Mouse (Mus musculus) neural tube, embryonic 15.5 days (tissue): ENCODE measurements around the gene Bola3. TPM values are rescaled to one million over a fixed set of nuclear protein-coding genes. Genes with fewer than 3 reads are reported as not detected.

Experiments used
- ATAC-seq: fragments of 200-750 bp; cut with Nextera tagmentation; 2 replicates; pipeline ENCODE4 v1.8.0; 2017; ENCODE audit warnings: mild to moderate bottlenecking, moderate TSS enrichment, moderate library complexity; ENCODE audit not compliant: low FRiP score
- H3K27ac ChIP-seq: fragments of 300-500 bp; sonication (generic); replicated peaks from 2 replicates; pipeline ENCODE4 v1.5.1; 2015; ENCODE audit warnings: mild to moderate bottlenecking, inconsistent platforms
- H3K27me3 ChIP-seq: fragments of 300-500 bp; sonication (generic); replicated peaks from 2 replicates; pipeline ENCODE4 v1.6.1; 2015; ENCODE audit warnings: inconsistent platforms
- H3K36me3 ChIP-seq: fragments of 300-500 bp; sonication (generic); 2 replicates; pipeline ENCODE4 v1.6.1; 2015; ENCODE audit warnings: inconsistent platforms
- H3K4me1 ChIP-seq: fragments of 300-500 bp; sonication (generic); 2 replicates; pipeline ENCODE4 v1.6.1; 2015; ENCODE audit warnings: inconsistent platforms
- H3K4me2 ChIP-seq: fragments of 300-500 bp; sonication (generic); 2 replicates; pipeline ENCODE4 v1.6.1; 2015; ENCODE audit warnings: inconsistent platforms, mild to moderate bottlenecking, moderate library complexity
- H3K4me3 ChIP-seq: fragments of 300-500 bp; sonication (generic); replicated peaks from 2 replicates; pipeline ENCODE4 v1.5.1; 2015; ENCODE audit warnings: mild to moderate bottlenecking, inconsistent platforms
- H3K9ac ChIP-seq: fragments of 300-500 bp; sonication (generic); replicated peaks from 2 replicates; pipeline ENCODE4 v1.6.1; 2015; ENCODE audit warnings: mild to moderate bottlenecking, inconsistent platforms
- H3K9me3 ChIP-seq: fragments of 300-500 bp; sonication (generic); replicated peaks from 2 replicates; pipeline ENCODE4 v1.6.1; 2016; ENCODE audit warnings: inconsistent platforms
- WGBS: fragments of 180-500 bp; shearing (Covaris S2); methylation state at CpG from one replicate; pipeline ENCODE4 v1.1.7; 2015; ENCODE audit warnings: mixed read lengths; 5-methylcytosine and 5-hydroxymethylcytosine counted together
- microRNA-seq: library from miRNA; unstranded; fragments of <30 nt; microRNA quantifications from one replicate; pipeline ENCODE4, GENCODE M21; 2017
- polyA plus RNA-seq: library from polyadenylated mRNA; unstranded; fragments of >200 nt; fragmentation: Nextera tagmentation; extraction: Ambion mirVana; gene quantifications from 2 replicates; pipeline ENCODE4 v1.2.1, GENCODE M21; 2015

Gene Bola3
- polyA plus RNA-seq, 1 experiment from 2014 or later = 60.1 TPM

GRCm38 (mm10) chr6:83404571-83404970, 55.6 kb downstream of the Bola3 start:
- ATAC-seq = no peak
- Histone ChIP-seq H3K36me3 (peaks cover 40% of the 10 kb centered on the region), H3K4me2 (no peak overlapping the region), H3K4me1 (peaks cover 16% of the 10 kb centered on the region), H3K4me3 (no peak overlapping the region), H3K9ac (no peak overlapping the region), H3K27me3 (no peaks in the 10 kb centered on the region), H3K9me3 (no peaks in the 10 kb centered on the region), H3K27ac (no peak overlapping the region)
- 96% methylated on average over 13 of the region's 13 CpGs for WGBS

GRCm38 (mm10) chr6:83405511-83406064, 56.6 kb downstream of the Bola3 start:
- H3K9me3 ChIP-seq = no peaks in the 10 kb centered on the region
- ATAC-seq = no peak
- no peak overlapping the region for H3K4me2 ChIP-seq
- no peak overlapping the region for H3K4me3 ChIP-seq
- WGBS = 87% methylated on average over 7 of the region's 7 CpGs
- no peak overlapping the region for H3K27ac ChIP-seq
- no peak overlapping the region for H3K9ac ChIP-seq
- peaks cover 40% of the 10 kb centered on the region for H3K36me3 ChIP-seq
- peaks cover 19% of the 10 kb centered on the region for H3K4me1 ChIP-seq
- H3K27me3 ChIP-seq = no peaks in the 10 kb centered on the region

- no peak overlapping the region for H3K4me3 ChIP-seq
- H3K36me3 ChIP-seq = peaks cover 14% of the 10 kb centered on the region
- H3K9me3 ChIP-seq = no peaks in the 10 kb centered on the region
- no peak overlapping the region for H3K27ac ChIP-seq
- H3K9ac ChIP-seq = no peak overlapping the region
- no peak overlapping the region for H3K4me2 ChIP-seq
- H3K4me1 ChIP-seq = peaks cover 47% of the 10 kb centered on the region
- ATAC-seq = no peak
- 85% methylated on average over 9 of the region's 9 CpGs for WGBS
- no peaks in the 10 kb centered on the region for H3K27me3 ChIP-seq
These were observed 59.6 kb downstream of the Bola3 start for GRCm38 (mm10) chr6:83408510-83408909.

Small RNAs within 50 kb of the gene (microRNA-seq; reads per million reads assigned to microRNA genes)
- not detected for gene Mir6374

Other genes with a start within 250 kb of the Bola3 start
- gene Ccdc142, start 247.5 kb upstream of the Bola3 start, polyA plus RNA-seq = 7.0 and 7.7 TPM in 2 replicates
- gene Gm42688, start 247.5 kb upstream of the Bola3 start, polyA plus RNA-seq = 4.8 and 7.6 TPM in 2 replicates
- 121 and 123 TPM in 2 replicates for gene Mrpl53, start 240.1 kb upstream of the Bola3 start, polyA plus RNA-seq
- 26.1 and 31.3 TPM in 2 replicates for gene Mogs, start 233.7 kb upstream of the Bola3 start, polyA plus RNA-seq
- gene Wbp1, start 227.6 kb upstream of the Bola3 start, polyA plus RNA-seq = 146 and 155 TPM in 2 replicates
- gene Ino80b, start 223.7 kb upstream of the Bola3 start, polyA plus RNA-seq = 12.0 and 12.3 TPM in 2 replicates
- 17.1 and 23.7 TPM in 2 replicates for gene Rtkn, start 213.7 kb upstream of the Bola3 start, polyA plus RNA-seq
- gene Wdr54, start 192.8 kb upstream of the Bola3 start, polyA plus RNA-seq = 14.7 and 18.6 TPM in 2 replicates
- 7.9 and 8.2 TPM in 2 replicates for gene 1700003E16Rik, start 192.7 kb upstream of the Bola3 start, polyA plus RNA-seq
- 149 and 153 TPM in 2 replicates for gene Dctn1, start 183.2 kb upstream of the Bola3 start, polyA plus RNA-seq
- 0.27 and 0.57 TPM in 2 replicates for gene Slc4a5, start 129.3 kb upstream of the Bola3 start, polyA plus RNA-seq
- gene Mthfd2, start 23.2 kb upstream of the Bola3 start, polyA plus RNA-seq = 30.9 and 34.7 TPM in 2 replicates
- 20.2 and 31.3 TPM in 2 replicates for gene Mob1a, start 23.1 kb upstream of the Bola3 start, polyA plus RNA-seq
- gene Tet3, start 109.9 kb downstream of the Bola3 start, polyA plus RNA-seq = 57.9 and 58.9 TPM in 2 replicates
- 74.3 and 74.4 TPM in 2 replicates for gene Dguok, start 157.8 kb downstream of the Bola3 start, polyA plus RNA-seq
- 2.3 and 128 TPM in 2 replicates for gene Actg2, start 187.1 kb downstream of the Bola3 start, polyA plus RNA-seq
- gene Stambp, start 223.6 kb downstream of the Bola3 start, polyA plus RNA-seq = 55.3 and 60.2 TPM in 2 replicates